ENCODE assay signal across 23 mouse cellular contexts in genomic region chr19:8895397-8895960, GRCm38 (mm10). TPM values are rescaled to one million over a fixed set of nuclear protein-coding genes. Genes with fewer than 3 reads are reported as not detected.
DNase-seq lines count a peak whose midpoint lies in the region; ATAC-seq and TF ChIP-seq lines count a peak whose summit lies in the region.
"Had no signal": no experiment of that assay in that cellular context is flagged by ENCODE, and none has a peak within 500 bp of the region (broad histone marks: within the 10 kb centered on the region; RNA-seq: fewer than 3 reads in every experiment).

No protein-coding gene starts in this region.

- no peak for TF ChIP-seq EP300 in liver, postnatal 0 days (IDR thresholded peaks at IDR 0.05; ENCODE audit: low read depth)

- no peak overlapping the region for H3K27ac ChIP-seq in forebrain, embryonic 13.5 days
- no peak overlapping the region for H3K27ac ChIP-seq in forebrain, postnatal 0 days (ENCODE audit: low read depth, low read length)
- no peak overlapping the region for H3K27ac ChIP-seq in liver, embryonic 11.5 days (ENCODE audit: low read depth, low read length)
- H3K27ac ChIP-seq in liver, postnatal 0 days (ENCODE audit: low read depth) = no peak overlapping the region
- H3K27ac ChIP-seq in ES-E14 (ENCODE audit: insufficient read depth, low read depth, low read length, poor library complexity, severe bottlenecking) = no peak overlapping the region
- H3K27ac ChIP-seq in liver, embryonic 13.5 days = peak overlapping the region; percentile 91; the same call in 1 of the 2 replicates
- H3K27ac ChIP-seq: forebrain, embryonic 15.5 days; gastrocnemius, adult 2 months; heart, adult 2 months; macrophage had no signal

- 0 out of 2 replicates have a peak overlapping the region, but pooled peaks have one; percentile 2 for H3K4me3 ChIP-seq in forebrain, embryonic 13.5 days
- no peak overlapping the region for H3K4me3 ChIP-seq in forebrain, postnatal 0 days (ENCODE audit: low read depth, low read length)
- 0 out of 2 replicates have a peak overlapping the region, but pooled peaks have one; percentile 12 for H3K4me3 ChIP-seq in liver, embryonic 11.5 days (ENCODE audit: low read depth, low read length)
- H3K4me3 ChIP-seq in liver, postnatal 0 days (ENCODE audit: low read depth, low read length) = no peak overlapping the region
- no peak overlapping the region for H3K4me3 ChIP-seq in ES-E14 (ENCODE audit: insufficient read depth in 1 of 2, low read depth in 1 of 2, low read length in 2 of 2, poor library complexity in 1 of 2, severe bottlenecking in 1 of 2)
- H3K4me3 ChIP-seq in liver, embryonic 13.5 days (replicated peaks) = no peak overlapping the region; the same call in 1 of the 2 replicates
- H3K4me3 ChIP-seq: forebrain, embryonic 15.5 days; gastrocnemius, adult 2 months; heart, adult 2 months had no signal

- DNase-seq in forebrain, postnatal 0 days = no peak
- DNase-seq in liver, embryonic 11.5 days (ENCODE audit: low spot score) = no peak
- no peak for DNase-seq in liver, postnatal 0 days
- DNase-seq in ES-E14 (ENCODE audit: low read depth, low spot score) = no peak
- DNase-seq in liver, embryonic 13.5 days = no peak
- no peak for DNase-seq in adrenal gland, postnatal 4 days (ENCODE audit: low spot score in 2 of 2)
- DNase-seq: adrenal gland, postnatal 36 days; gastrocnemius, adult 2 months; heart, adult 2 months; heart, postnatal 14 days; kidney, adult 11 months; kidney, postnatal 36 days; lung, adult 18-20 months; midbrain, embryonic 14.5 days; right cerebral cortex, postnatal 4 days; thymus, adult 18-20 months had no signal

- ATAC-seq in forebrain, embryonic 13.5 days = no peak
- ATAC-seq in forebrain, postnatal 0 days = no peak
- ATAC-seq in liver, embryonic 11.5 days (replicated peaks; ENCODE audit: low FRiP score) = no peak
- no peak for ATAC-seq in liver, postnatal 0 days
- no peak for ATAC-seq in liver, embryonic 13.5 days (ENCODE audit: low read depth)
- ATAC-seq: activated CD4-positive, CD25-positive, alpha-beta regulatory T cell, adult 4 months; forebrain, embryonic 15.5 days had no signal

- H3K4me2 ChIP-seq in forebrain, embryonic 13.5 days = no peak overlapping the region
- H3K4me2 ChIP-seq in forebrain, postnatal 0 days (ENCODE audit: low read depth) = no peak overlapping the region
- H3K4me2 ChIP-seq in liver, embryonic 11.5 days = no peak overlapping the region
- no peak overlapping the region for H3K4me2 ChIP-seq in liver, postnatal 0 days (ENCODE audit: low read depth, low read length)
- no peak overlapping the region for H3K4me2 ChIP-seq in liver, embryonic 13.5 days
- H3K4me2 ChIP-seq: forebrain, embryonic 15.5 days had no signal

- peaks cover 32% of the 10 kb centered on the region for H3K4me1 ChIP-seq in forebrain, embryonic 13.5 days
- peaks cover 11% of the 10 kb centered on the region for H3K4me1 ChIP-seq in forebrain, postnatal 0 days (ENCODE audit: insufficient read depth)
- H3K4me1 ChIP-seq in liver, embryonic 11.5 days (replicated peaks; ENCODE audit: control insufficient read depth, insufficient read depth, low read length) = peaks cover 25% of the 10 kb centered on the region
- peaks cover 34% of the 10 kb centered on the region for H3K4me1 ChIP-seq in liver, postnatal 0 days (ENCODE audit: insufficient read depth)
- peaks cover 2 to 4% of the 10 kb centered on the region in 2 experiments; a peak in 2 of 4 replicates for H3K4me1 ChIP-seq in ES-E14 (ENCODE audit: control insufficient read depth in 2 of 2, insufficient read depth in 2 of 2, low read length in 2 of 2, poor library complexity in 1 of 2)
- H3K4me1 ChIP-seq in liver, embryonic 13.5 days (replicated peaks) = peaks cover 74% of the 10 kb centered on the region

- H3K9me3 ChIP-seq in forebrain, embryonic 13.5 days (replicated peaks) = no peaks in the 10 kb centered on the region
- no peaks in the 10 kb centered on the region for H3K9me3 ChIP-seq in forebrain, postnatal 0 days (ENCODE audit: low read length)
- H3K9me3 ChIP-seq in liver, embryonic 11.5 days (ENCODE audit: control insufficient read depth, low read length) = no peaks in the 10 kb centered on the region
- H3K9me3 ChIP-seq in liver, postnatal 0 days (ENCODE audit: low read length) = no peaks in the 10 kb centered on the region
- no peaks in the 10 kb centered on the region for H3K9me3 ChIP-seq in ES-E14 (ENCODE audit: control insufficient read depth, insufficient read depth, low read depth, low read length)
- H3K9me3 ChIP-seq in liver, embryonic 13.5 days (replicated peaks) = no peaks in the 10 kb centered on the region
- H3K9me3 ChIP-seq: forebrain, embryonic 15.5 days had no signal

- no peak overlapping the region for H3K9ac ChIP-seq in forebrain, embryonic 13.5 days
- H3K9ac ChIP-seq in forebrain, postnatal 0 days = no peak overlapping the region
- H3K9ac ChIP-seq in liver, embryonic 11.5 days (ENCODE audit: low read depth, low read length) = no peak overlapping the region; the same call in 1 of the 2 replicates
- no peak overlapping the region for H3K9ac ChIP-seq in liver, postnatal 0 days (replicated peaks)
- 0 out of 2 replicates have a peak overlapping the region, but pooled peaks have one; percentile 75 for H3K9ac ChIP-seq in ES-E14 (ENCODE audit: insufficient read depth, low read depth, low read length, poor library complexity, severe bottlenecking)
- peak overlapping the region; percentile 16; the same call in 1 of the 2 replicates for H3K9ac ChIP-seq in liver, embryonic 13.5 days
- H3K9ac ChIP-seq: forebrain, embryonic 15.5 days had no signal

- H3K36me3 ChIP-seq in forebrain, embryonic 13.5 days (ENCODE audit: poor library complexity, severe bottlenecking) = peaks cover 36% of the 10 kb centered on the region
- peaks cover 14% of the 10 kb centered on the region for H3K36me3 ChIP-seq in forebrain, postnatal 0 days (ENCODE audit: insufficient read depth)
- H3K36me3 ChIP-seq in liver, embryonic 11.5 days (ENCODE audit: control insufficient read depth, insufficient read depth, low read length) = peaks cover 16% of the 10 kb centered on the region; the same call in 1 of the 2 replicates
- peaks cover 13% of the 10 kb centered on the region; the same call in 1 of the 2 replicates for H3K36me3 ChIP-seq in liver, postnatal 0 days (replicated peaks; ENCODE audit: insufficient read depth, low read length)
- H3K36me3 ChIP-seq in ES-E14 (ENCODE audit: control insufficient read depth, insufficient read depth, low read length, poor library complexity, severe bottlenecking) = peaks cover 27% of the 10 kb centered on the region
- H3K36me3 ChIP-seq in liver, embryonic 13.5 days = peaks cover 39% of the 10 kb centered on the region

- WGBS in forebrain, embryonic 13.5 days = 92% methylated on average over 9 of the region's 9 CpGs
- 86% methylated on average over 9 of the region's 9 CpGs for WGBS in forebrain, postnatal 0 days
- 88% methylated on average over 9 of the region's 9 CpGs for WGBS in liver, embryonic 11.5 days
- 91% methylated on average over 9 of the region's 9 CpGs for WGBS in liver, postnatal 0 days (ENCODE audit: insufficient replicate concordance)
- WGBS in liver, embryonic 13.5 days (ENCODE audit: insufficient replicate concordance) = 86% methylated on average over 9 of the region's 9 CpGs

- TF ChIP-seq CTCF in forebrain, postnatal 0 days (IDR thresholded peaks at IDR 0.05; ENCODE audit: low read depth) = no peak
- TF ChIP-seq CTCF in liver, postnatal 0 days (IDR thresholded peaks at IDR 0.05; ENCODE audit: low read depth) = no peak

- in situ Hi-C loops in ES-E14 (cut with MboI; ENCODE audit: low sequenced_read_pairs in 2 of 2, unreplicated experiment in 2 of 2) = no loop called here

- no peaks in the 10 kb centered on the region for H3K27me3 ChIP-seq in forebrain, embryonic 13.5 days
- H3K27me3 ChIP-seq in forebrain, postnatal 0 days (ENCODE audit: insufficient read depth, low read length) = no peaks in the 10 kb centered on the region
- H3K27me3 ChIP-seq in liver, embryonic 11.5 days (replicated peaks; ENCODE audit: control insufficient read depth, insufficient read depth, low read length) = no peaks in the 10 kb centered on the region
- H3K27me3 ChIP-seq in liver, postnatal 0 days (ENCODE audit: insufficient read depth, low read length) = no peaks in the 10 kb centered on the region
- no peaks in the 10 kb centered on the region for H3K27me3 ChIP-seq in liver, embryonic 13.5 days
- H3K27me3 ChIP-seq: forebrain, embryonic 15.5 days had no signal

RNA-seq across cellular contexts. Expression of gene Ganab, which starts 2.4 kb away (rescaled TPM):
- polyA plus RNA-seq in forebrain, embryonic 13.5 days (2015; fragmentation: Nextera tagmentation; extraction: Ambion mirVana) = 83.6 and 91.5 TPM in 2 replicates
- total RNA-seq in forebrain, postnatal 0 days (2014; rRNA removed) = 67.7 and 96.7 TPM in 2 replicates
- polyA plus RNA-seq in forebrain, postnatal 0 days (2015; fragmentation: Nextera tagmentation; extraction: Ambion mirVana) = 47.0 and 54.0 TPM in 2 replicates
- 91.8 and 106 TPM in 2 replicates for polyA plus RNA-seq in liver, embryonic 11.5 days (2014; fragmentation: Nextera tagmentation; extraction: Ambion mirVana)
- polyA plus RNA-seq in liver, postnatal 0 days (2015; fragmentation: Nextera tagmentation; extraction: Ambion mirVana) = 29.4 and 32.4 TPM in 2 replicates
- 321 and 436 TPM in 2 replicates for total RNA-seq in ES-E14 (2012; rRNA removed)
- 41.4 and 52.7 TPM in 2 replicates for polyA plus RNA-seq in liver, embryonic 13.5 days (2015; fragmentation: Nextera tagmentation; extraction: Ambion mirVana)
- 100 to 1,000 TPM; 183 to 194 TPM for total RNA-seq in adrenal gland, postnatal 4 days (2021)

RNA-seq across cellular contexts. Expression of gene Ints5, which starts 2.7 kb away (rescaled TPM):
- polyA plus RNA-seq in forebrain, embryonic 13.5 days (2015; fragmentation: Nextera tagmentation; extraction: Ambion mirVana) = 37.9 and 44.5 TPM in 2 replicates
- 26.1 and 29.9 TPM in 2 replicates for total RNA-seq in forebrain, postnatal 0 days (2014; rRNA removed)
- 23.6 and 26.8 TPM in 2 replicates for polyA plus RNA-seq in forebrain, postnatal 0 days (2015; fragmentation: Nextera tagmentation; extraction: Ambion mirVana)
- 47.8 and 52.4 TPM in 2 replicates for polyA plus RNA-seq in liver, embryonic 11.5 days (2014; fragmentation: Nextera tagmentation; extraction: Ambion mirVana)
- 11.4 and 12.1 TPM in 2 replicates for polyA plus RNA-seq in liver, postnatal 0 days (2015; fragmentation: Nextera tagmentation; extraction: Ambion mirVana)
- 54.0 and 59.3 TPM in 2 replicates for total RNA-seq in ES-E14 (2012; rRNA removed)
- polyA plus RNA-seq in liver, embryonic 13.5 days (2015; fragmentation: Nextera tagmentation; extraction: Ambion mirVana) = 26.1 and 26.5 TPM in 2 replicates
- 10 to 100 TPM; 29.6 to 30.9 TPM for total RNA-seq in adrenal gland, postnatal 4 days (2021)

RNA-seq across cellular contexts. Expression of gene Gm49416, which starts 6.8 kb away (rescaled TPM):
- polyA plus RNA-seq in forebrain, embryonic 13.5 days (2015; fragmentation: Nextera tagmentation; extraction: Ambion mirVana) = not detected in 2 replicates
- total RNA-seq in forebrain, postnatal 0 days (2014; rRNA removed) = 0.95 TPM in 1 of 2 replicates, not detected in the other
- 1.4 TPM in 1 of 2 replicates, not detected in the other for polyA plus RNA-seq in forebrain, postnatal 0 days (2015; fragmentation: Nextera tagmentation; extraction: Ambion mirVana)
- not detected in 2 replicates for polyA plus RNA-seq in liver, embryonic 11.5 days (2014; fragmentation: Nextera tagmentation; extraction: Ambion mirVana)
- polyA plus RNA-seq in liver, postnatal 0 days (2015; fragmentation: Nextera tagmentation; extraction: Ambion mirVana) = not detected in 2 replicates
- total RNA-seq in ES-E14 (2012; rRNA removed) = not detected in 2 replicates
- polyA plus RNA-seq in liver, embryonic 13.5 days (2015; fragmentation: Nextera tagmentation; extraction: Ambion mirVana) = not detected in 2 replicates
- 1 to 10 TPM; 2.8 to 3.3 TPM for total RNA-seq in adrenal gland, postnatal 4 days (2021)
- polyA plus RNA-seq: macrophage had no signal

RNA-seq across cellular contexts. Expression of gene 1810009A15Rik, which starts 6.8 kb away (rescaled TPM):
- 92.5 and 97.7 TPM in 2 replicates for polyA plus RNA-seq in forebrain, embryonic 13.5 days (2015; fragmentation: Nextera tagmentation; extraction: Ambion mirVana)
- 26.0 and 37.5 TPM in 2 replicates for total RNA-seq in forebrain, postnatal 0 days (2014; rRNA removed)
- polyA plus RNA-seq in forebrain, postnatal 0 days (2015; fragmentation: Nextera tagmentation; extraction: Ambion mirVana) = 31.9 and 45.7 TPM in 2 replicates
- polyA plus RNA-seq in liver, embryonic 11.5 days (2014; fragmentation: Nextera tagmentation; extraction: Ambion mirVana) = 163 and 171 TPM in 2 replicates
- polyA plus RNA-seq in liver, postnatal 0 days (2015; fragmentation: Nextera tagmentation; extraction: Ambion mirVana) = 30.5 and 32.5 TPM in 2 replicates
- total RNA-seq in ES-E14 (2012; rRNA removed) = 146 and 214 TPM in 2 replicates
- polyA plus RNA-seq in liver, embryonic 13.5 days (2015; fragmentation: Nextera tagmentation; extraction: Ambion mirVana) = 89.5 and 92.3 TPM in 2 replicates
- 10 to 100 TPM; 36.7 to 37.7 TPM for total RNA-seq in adrenal gland, postnatal 4 days (2021)

RNA-seq across cellular contexts. Expression of gene Gm49403, which starts 11.7 kb away (rescaled TPM):
- polyA plus RNA-seq in forebrain, embryonic 13.5 days (2015; fragmentation: Nextera tagmentation; extraction: Ambion mirVana) = not detected in 2 replicates
- not detected in 2 replicates for total RNA-seq in forebrain, postnatal 0 days (2014; rRNA removed)
- polyA plus RNA-seq in forebrain, postnatal 0 days (2015; fragmentation: Nextera tagmentation; extraction: Ambion mirVana) = not detected in 2 replicates
- polyA plus RNA-seq in liver, embryonic 11.5 days (2014; fragmentation: Nextera tagmentation; extraction: Ambion mirVana) = not detected in 2 replicates
- not detected in 2 replicates for polyA plus RNA-seq in liver, postnatal 0 days (2015; fragmentation: Nextera tagmentation; extraction: Ambion mirVana)
- not detected in 2 replicates for total RNA-seq in ES-E14 (2012; rRNA removed)
- polyA plus RNA-seq in liver, embryonic 13.5 days (2015; fragmentation: Nextera tagmentation; extraction: Ambion mirVana) = not detected in 2 replicates
- not detected for total RNA-seq in adrenal gland, postnatal 4 days (2021)
- total RNA-seq: adrenal gland, postnatal 36 days; gastrocnemius, adult 2 months; heart, adult 2 months; heart, postnatal 14 days; layer of hippocampus, postnatal 10 days; left cerebral cortex, postnatal 14 days had no signal
- polyA plus RNA-seq: activated CD4-positive, CD25-positive, alpha-beta regulatory T cell, adult 4 months; forebrain, embryonic 15.5 days; heart, adult 2 months; macrophage; midbrain, embryonic 14.5 days; urinary bladder, adult 2 months had no signal

Comparison
In these comparisons a context has a peak if more than half of its experiments do, and no peak if none do; other contexts are left out.
1. H3K4me3 ChIP-seq: peak in forebrain, embryonic 13.5 days (single experiment) and liver, embryonic 11.5 days (single experiment); none in forebrain, postnatal 0 days (single experiment), liver, postnatal 0 days (single experiment), ES-E14 (0 of 2) and liver, embryonic 13.5 days (single experiment).
2. H3K9ac ChIP-seq: peak in ES-E14 (single experiment) and liver, embryonic 13.5 days (single experiment); none in forebrain, embryonic 13.5 days (single experiment), forebrain, postnatal 0 days (single experiment), liver, embryonic 11.5 days (single experiment) and liver, postnatal 0 days (single experiment).